Mouse (Mus musculus) intestine, embryonic 16.5 days (tissue): ENCODE results near the gene Slc9a5. TPM values are rescaled to one million over a fixed set of nuclear protein-coding genes. Genes with fewer than 3 reads are reported as not detected.

Experiments
- ATAC-seq: fragments of 200-750 bp; cut with Nextera tagmentation; 2 replicates; pipeline ENCODE4 v1.8.0; 2017; ENCODE audit warnings: moderate TSS enrichment, moderate library complexity
- H3K27ac ChIP-seq: fragments of 300-500 bp; sonication (generic); 2 replicates; pipeline ENCODE4 v1.5.1; 2014; ENCODE audit warnings: mild to moderate bottlenecking, low read length
- H3K27me3 ChIP-seq: fragments of 300-500 bp; sonication (generic); replicated peaks from 2 replicates; pipeline ENCODE4 v1.6.1; 2014; ENCODE audit warnings: low read length, control low read depth, mixed read lengths; ENCODE audit not compliant: control insufficient read depth, insufficient read depth
- H3K36me3 ChIP-seq: fragments of 300-500 bp; sonication (generic); 2 replicates; pipeline ENCODE4 v1.6.1; 2014; ENCODE audit warnings: low read length, control low read depth; ENCODE audit not compliant: control insufficient read depth, insufficient read depth
- H3K4me1 ChIP-seq: fragments of 300-500 bp; sonication (generic); 2 replicates; pipeline ENCODE4 v1.6.1; 2014; ENCODE audit warnings: low read length, control low read depth, mixed read lengths; ENCODE audit not compliant: control insufficient read depth, insufficient read depth
- H3K4me2 ChIP-seq: fragments of 300-500 bp; sonication (generic); 2 replicates; pipeline ENCODE4 v1.6.1; 2014; ENCODE audit warnings: low read depth, low read length, control low read depth
- H3K4me3 ChIP-seq: fragments of 300-500 bp; sonication (generic); 2 replicates; pipeline ENCODE4 v1.5.1; 2014; ENCODE audit warnings: mild to moderate bottlenecking, low read length
- H3K9ac ChIP-seq: fragments of 300-500 bp; sonication (generic); 2 replicates; pipeline ENCODE4 v1.6.1; 2014; ENCODE audit warnings: low read depth, low read length
- H3K9me3 ChIP-seq: fragments of 300-500 bp; sonication (generic); 2 replicates; pipeline ENCODE4 v1.6.1; 2016; ENCODE audit warnings: low read length, control low read depth; ENCODE audit not compliant: control insufficient read depth
- WGBS: fragments of 180-500 bp; shearing (Covaris S2); extraction: QIAGEN DNeasy Blood & Tissue Kit; methylation state at CpG from one replicate; pipeline ENCODE4 v1.1.7; 2014; 5-methylcytosine and 5-hydroxymethylcytosine counted together
- microRNA counts: library from miRNA; unstranded; fragments of <30 nt; microRNA quantifications from one replicate; lab custom pipeline; 2016
- microRNA-seq: library from miRNA; unstranded; fragments of <30 nt; microRNA quantifications from one replicate; pipeline ENCODE4, GENCODE M21; 2016
- polyA plus RNA-seq: library from polyadenylated mRNA; unstranded; fragments of >200 nt; fragmentation: Nextera tagmentation; extraction: Ambion mirVana; gene quantifications from 2 replicates; pipeline ENCODE4 v1.2.1, GENCODE M21; 2015

Slc9a5 gene
- polyA plus RNA-seq, 1 experiment from 2014 or later = 1.1 TPM

DNA sequence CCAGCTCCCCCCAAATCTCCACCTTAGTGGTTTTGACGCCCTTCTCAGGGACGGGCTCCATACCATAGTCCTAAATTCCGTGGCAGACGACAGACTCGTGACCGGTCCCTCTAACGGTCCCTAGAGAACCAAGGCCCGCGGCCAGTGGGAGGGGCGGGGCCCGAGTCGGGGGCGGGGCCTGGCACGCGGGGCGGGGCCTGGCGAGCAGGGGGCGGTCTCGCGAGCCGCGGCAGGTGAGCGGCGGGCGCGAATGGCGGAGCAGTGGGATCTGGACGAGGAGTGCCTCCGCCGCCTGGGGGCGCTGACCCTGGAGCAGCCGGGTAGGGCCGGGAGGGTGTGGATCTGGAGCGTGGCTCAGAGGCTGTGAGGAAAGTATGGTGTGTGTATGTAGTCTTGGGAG, 64.7 kb downstream of the Slc9a5 start, which contains the start of the genes Kctd19 and Lrrc36:
TSS of gene Kctd19 (minus strand) at position 112 of the 400 bp plus-strand sequence.
TSS of gene Lrrc36 (plus strand) at position 181 of the 400 bp plus-strand sequence.
- Histone ChIP-seq H3K4me3 (peak within 1 kb of the TSS; percentile 37), H3K36me3 (no peaks in the 10 kb centered on the region), H3K4me1 (peaks cover 4% of the 10 kb centered on the region; the same call in 1 of the 2 replicates), H3K4me2 (peak within 1 kb of the TSS; percentile 58), H3K9me3 (no peaks in the 10 kb centered on the region), H3K27ac (no peak within 1 kb of the TSS), H3K27me3 (peaks cover 6% of the 10 kb centered on the region), H3K9ac (peak within 1 kb of the TSS; percentile 35; the same call in 1 of the 2 replicates)
- ATAC-seq = peak; percentile 80
- 2% methylated on average over 33 of the region's 34 CpGs for WGBS

DNA sequence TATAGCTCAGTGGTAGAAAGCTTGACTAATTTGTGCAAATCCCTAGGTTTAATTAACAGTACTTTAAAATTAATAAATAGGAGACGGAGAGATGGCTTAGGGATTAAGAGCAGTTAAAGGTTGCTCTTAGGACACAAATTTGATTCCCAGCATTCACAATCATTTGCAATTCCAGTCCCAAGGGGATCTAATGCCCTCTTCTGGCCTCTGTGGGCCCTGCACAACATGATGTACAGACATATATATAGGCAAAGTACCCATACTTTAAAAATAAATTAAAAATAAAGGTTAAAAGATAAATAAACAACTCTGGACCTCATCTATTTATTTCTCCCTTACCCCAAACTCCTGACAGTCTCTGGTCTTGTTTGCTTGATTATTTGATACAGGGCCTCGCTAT, 70.3 kb downstream of the Slc9a5 start:
- no peak overlapping the region for H3K9ac ChIP-seq
- no peak overlapping the region for H3K4me2 ChIP-seq
- no peaks in the 10 kb centered on the region for H3K36me3 ChIP-seq
- no peak for ATAC-seq
- H3K4me3 ChIP-seq = no peak overlapping the region
- H3K4me1 ChIP-seq = no peaks in the 10 kb centered on the region
- no peaks in the 10 kb centered on the region for H3K27me3 ChIP-seq
- H3K9me3 ChIP-seq = no peaks in the 10 kb centered on the region
- no peak overlapping the region for H3K27ac ChIP-seq
- 81% methylated on average over 2 of the region's 2 CpGs for WGBS

MicroRNAs within 50 kb of the gene (microRNA counts, 519-probe panel; counts per million panel counts)
- microRNA mmu-miR-328 (lab: Ali Mortazavi, UCI) = 2,231 counts per million, percentile 52 among the panel's probes with 10 or more counts

Small RNAs within 50 kb of the gene (microRNA-seq; reads per million reads assigned to microRNA genes)
- gene Gm27320 (not detected), gene Mir328 (175 reads per million, percentile 55 among the genes with 10 or more reads in this experiment)

Other genes with a start within 250 kb of the Slc9a5 start
- not detected in 2 replicates for gene Ces4a, start 217.0 kb upstream of the Slc9a5 start, polyA plus RNA-seq
- 27.4 and 28.2 TPM in 2 replicates for gene Cbfb, start 178.2 kb upstream of the Slc9a5 start, polyA plus RNA-seq
- 20.6 and 21.7 TPM in 2 replicates for gene D230025D16Rik, start 123.7 kb upstream of the Slc9a5 start, polyA plus RNA-seq
- 16.2 and 17.5 TPM in 2 replicates for gene B3gnt9, start 93.7 kb upstream of the Slc9a5 start, polyA plus RNA-seq
- 44.9 and 46.0 TPM in 2 replicates for gene Tradd, start 84.2 kb upstream of the Slc9a5 start, polyA plus RNA-seq
- gene Fbxl8, start 84.2 kb upstream of the Slc9a5 start, polyA plus RNA-seq = 6.0 and 6.8 TPM in 2 replicates
- gene Hsf4, start 79.0 kb upstream of the Slc9a5 start, polyA plus RNA-seq = 0.17 and 0.18 TPM in 2 replicates
- 1.3 and 1.4 TPM in 2 replicates for gene Nol3, start 72.7 kb upstream of the Slc9a5 start, polyA plus RNA-seq
- 6.7 and 7.2 TPM in 2 replicates for gene 4931428F04Rik, start 59.0 kb upstream of the Slc9a5 start, polyA plus RNA-seq
- gene Exoc3l, start 52.7 kb upstream of the Slc9a5 start, polyA plus RNA-seq = 6.6 and 7.4 TPM in 2 replicates
- gene E2f4, start 51.2 kb upstream of the Slc9a5 start, polyA plus RNA-seq = 86.7 and 89.2 TPM in 2 replicates
- 28.0 and 30.3 TPM in 2 replicates for gene Elmo3, start 43.2 kb upstream of the Slc9a5 start, polyA plus RNA-seq
- gene Lrrc29, start 22.6 kb upstream of the Slc9a5 start, polyA plus RNA-seq = 1.5 and 1.8 TPM in 2 replicates
- 141 and 142 TPM in 2 replicates for gene Tmem208, start 22.5 kb upstream of the Slc9a5 start, polyA plus RNA-seq
- 1.4 and 1.8 TPM in 2 replicates for gene Fhod1, start 890 bp upstream of the Slc9a5 start, polyA plus RNA-seq
- gene Plekhg4, start 24.4 kb downstream of the Slc9a5 start, polyA plus RNA-seq = 0.06 and 0.15 TPM in 2 replicates
- 0.04 TPM in 1 of 2 replicates, not detected in the other for gene Kctd19, start 64.7 kb downstream of the Slc9a5 start, polyA plus RNA-seq
- gene Lrrc36, start 64.7 kb downstream of the Slc9a5 start, polyA plus RNA-seq = 0.07 TPM in 1 of 2 replicates, not detected in the other
- gene Tppp3, start 122.7 kb downstream of the Slc9a5 start, polyA plus RNA-seq = 41.9 and 42.3 TPM in 2 replicates
- gene Zdhhc1, start 148.1 kb downstream of the Slc9a5 start, polyA plus RNA-seq = 17.5 and 18.5 TPM in 2 replicates
- 1.9 and 2.3 TPM in 2 replicates for gene Hsd11b2, start 169.9 kb downstream of the Slc9a5 start, polyA plus RNA-seq
- gene Atp6v0d1, start 217.2 kb downstream of the Slc9a5 start, polyA plus RNA-seq = 115 and 125 TPM in 2 replicates